Mouse (Mus musculus) ES-Bruce4 (cell line): Measurements from ENCODE around the gene Timd2.
"Not testable (repeated sequence)": the region's sequence is repeated elsewhere in the genome, so short reads cannot be mapped to it uniquely, and the experiment has no call there.

Source experiments
- CTCF ChIP-seq: IDR thresholded peaks from one replicate; pipeline ENCODE4 v1.8.1; 2011; ENCODE audit warnings: low read depth, low read length
- EP300 ChIP-seq: IDR thresholded peaks from 2 replicates; pipeline ENCODE4 v1.6.1; 2011; ENCODE audit warnings: low read depth, low read length; ENCODE audit not compliant: insufficient read depth

- not testable (repeated sequence) for TF ChIP-seq EP300, CTCF
Observed at GRCm38 (mm10) chr11:46649655-46650054, 57.2 kb downstream of the Timd2 start.
